Mouse (Mus musculus): Measurements from ENCODE around the gene Wasl.

The Wasl gene

DNA sequence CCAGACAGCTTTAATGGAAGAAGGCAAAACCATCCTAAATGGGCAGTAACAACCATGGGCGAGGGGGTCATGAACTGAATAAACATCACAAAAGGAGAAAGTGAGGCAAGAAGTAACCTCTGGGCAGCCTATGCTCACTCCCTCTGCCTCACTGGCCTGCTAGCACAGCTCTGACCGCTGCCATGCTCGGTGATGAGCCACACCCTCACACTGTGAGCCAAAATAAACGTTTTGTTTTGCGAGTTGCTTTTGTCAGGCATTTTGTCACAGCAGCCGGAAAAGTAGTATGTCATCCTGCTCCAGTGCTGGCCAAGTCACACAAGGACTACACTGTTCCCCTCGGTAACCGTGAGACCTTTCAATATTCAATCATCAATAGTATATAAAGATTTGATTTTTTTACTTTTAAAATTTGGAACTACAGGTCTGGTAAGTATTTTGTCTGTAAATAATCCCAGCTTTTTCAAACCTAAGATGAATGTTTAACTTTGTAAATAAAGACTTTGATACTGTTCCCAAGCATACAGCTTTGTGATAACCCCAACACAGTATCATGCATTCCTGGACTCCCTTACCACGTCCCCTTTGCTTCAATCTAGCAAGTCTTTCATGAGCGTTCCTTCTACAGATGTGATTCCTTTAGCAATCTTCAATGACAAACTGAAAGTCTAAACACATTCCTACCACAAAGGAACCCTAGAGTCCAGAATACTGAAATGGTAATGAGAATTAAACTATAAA is 7.0 kb downstream of the Wasl start:
- TF ChIP-seq GATA4 (IDR thresholded peaks at IDR 0.05; ENCODE audit: insufficient replicate concordance, low read length), result 0 out of 2 replicates have a peak, but pooled peaks have one; percentile 21

DNA sequence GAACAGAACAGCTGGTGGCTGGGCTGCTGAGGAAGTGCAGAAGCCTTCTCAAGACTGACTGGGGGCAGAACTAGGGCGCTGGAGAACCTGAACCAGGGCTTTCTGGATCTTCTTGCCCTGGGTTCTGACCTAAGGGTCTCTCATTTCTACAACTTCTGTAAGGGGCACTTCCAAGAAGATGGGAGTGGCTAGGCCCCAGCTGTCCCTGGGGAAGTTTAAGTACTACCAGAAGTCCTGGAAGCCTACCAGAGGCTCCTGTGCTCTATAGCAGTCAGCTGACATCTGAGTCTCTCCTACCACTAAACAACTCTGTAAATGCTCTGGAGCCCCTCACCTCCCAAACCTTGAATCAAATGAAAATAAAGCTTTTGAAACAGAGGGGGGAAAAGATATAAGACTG is 8.7 kb downstream of the Wasl start:
- TF ChIP-seq GATA4 (IDR thresholded peaks at IDR 0.05; ENCODE audit: insufficient replicate concordance, low read length), result no peak

DNA sequence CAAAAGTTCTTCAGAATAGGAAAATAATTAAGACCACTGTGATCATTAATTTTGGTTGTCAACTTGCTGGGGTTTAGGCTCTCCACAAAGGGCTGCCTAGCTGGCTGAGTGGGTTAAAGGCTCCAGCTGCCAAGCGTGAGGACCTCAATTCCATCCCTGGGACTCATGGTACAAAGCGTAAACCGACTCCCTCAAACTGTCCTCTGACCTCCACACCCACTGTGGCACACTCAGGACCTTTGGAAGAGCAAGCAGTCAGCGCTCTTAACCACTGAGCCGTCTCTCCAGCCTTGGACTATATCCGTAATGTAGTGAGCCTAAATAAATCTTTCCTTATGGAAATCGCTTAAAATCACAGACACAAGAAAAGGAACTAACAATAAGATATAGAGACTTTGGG is 13.3 kb downstream of the Wasl start:
- no peak for TF ChIP-seq GATA4 (IDR thresholded peaks at IDR 0.05; ENCODE audit: insufficient replicate concordance, low read length)

DNA sequence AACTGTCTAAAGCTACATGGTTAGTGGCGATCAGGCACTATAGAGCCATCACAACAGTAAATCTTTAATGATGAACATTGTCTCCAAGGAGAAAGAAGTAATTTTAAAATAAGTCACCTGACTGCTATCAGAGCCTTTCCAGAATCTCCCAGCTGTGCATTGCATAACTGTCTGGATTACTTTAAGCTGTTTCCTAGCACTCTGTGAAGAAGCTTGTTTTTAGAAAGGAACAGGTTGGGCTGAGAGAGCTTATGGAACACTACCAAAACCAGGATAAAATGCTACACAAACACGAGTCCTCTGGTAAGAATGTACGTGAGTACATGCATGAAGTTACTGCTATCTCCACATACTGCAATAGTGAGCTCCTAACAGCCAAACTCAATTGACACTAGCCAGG is 14.1 kb downstream of the Wasl start:
- TF ChIP-seq GATA4 (IDR thresholded peaks at IDR 0.05; ENCODE audit: insufficient replicate concordance, low read length), result no peak

DNA sequence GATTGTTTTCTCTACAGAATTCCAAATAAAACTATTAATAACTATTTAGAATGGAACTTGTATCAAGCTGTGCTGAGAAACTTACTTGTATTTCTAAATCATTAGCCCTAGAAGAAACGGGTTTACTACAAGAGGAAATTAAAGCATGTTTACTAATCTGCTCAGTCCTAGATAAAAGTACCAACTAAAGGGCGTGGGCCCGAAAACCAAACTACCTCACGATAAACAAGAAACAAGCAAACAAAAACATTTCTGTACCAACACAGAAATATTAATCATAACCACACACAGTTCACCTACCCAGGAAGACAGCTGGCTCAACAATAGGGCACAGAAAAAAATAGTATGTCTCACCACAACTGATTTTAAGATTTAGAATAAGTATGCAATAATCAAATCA is 16.4 kb downstream of the Wasl start:
- no peak for TF ChIP-seq GATA4 (IDR thresholded peaks at IDR 0.05; ENCODE audit: insufficient replicate concordance, low read length)

DNA sequence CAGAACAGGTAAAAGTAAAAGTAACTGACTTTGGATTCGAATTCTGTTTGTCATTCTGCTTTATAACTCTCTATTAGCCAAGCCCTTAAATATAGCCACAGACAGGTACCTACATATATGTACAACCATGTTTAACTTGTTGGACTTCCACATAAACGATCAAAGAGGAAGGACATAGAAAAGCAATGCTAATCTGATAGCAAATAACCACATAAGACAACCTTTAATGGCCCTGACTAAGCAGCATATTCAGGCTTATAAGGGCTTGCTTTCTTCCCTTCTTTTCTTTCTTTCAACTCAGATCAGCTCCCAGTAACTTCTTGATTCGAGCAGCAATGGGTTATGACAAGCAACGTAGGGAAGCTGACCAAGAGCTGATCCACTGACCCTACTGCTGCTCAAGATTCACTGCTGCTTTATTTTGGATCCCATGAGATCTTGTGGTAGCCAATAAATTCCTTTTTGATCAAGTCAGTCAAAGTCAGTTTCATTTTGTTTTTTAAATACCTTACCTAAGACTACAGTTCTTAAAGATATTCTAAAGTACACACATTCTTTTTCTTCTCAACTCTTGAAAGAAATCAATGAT is 17.6 kb downstream of the Wasl start:
- no peak for TF ChIP-seq GATA4 (IDR thresholded peaks at IDR 0.05; ENCODE audit: insufficient replicate concordance, low read length)

DNA sequence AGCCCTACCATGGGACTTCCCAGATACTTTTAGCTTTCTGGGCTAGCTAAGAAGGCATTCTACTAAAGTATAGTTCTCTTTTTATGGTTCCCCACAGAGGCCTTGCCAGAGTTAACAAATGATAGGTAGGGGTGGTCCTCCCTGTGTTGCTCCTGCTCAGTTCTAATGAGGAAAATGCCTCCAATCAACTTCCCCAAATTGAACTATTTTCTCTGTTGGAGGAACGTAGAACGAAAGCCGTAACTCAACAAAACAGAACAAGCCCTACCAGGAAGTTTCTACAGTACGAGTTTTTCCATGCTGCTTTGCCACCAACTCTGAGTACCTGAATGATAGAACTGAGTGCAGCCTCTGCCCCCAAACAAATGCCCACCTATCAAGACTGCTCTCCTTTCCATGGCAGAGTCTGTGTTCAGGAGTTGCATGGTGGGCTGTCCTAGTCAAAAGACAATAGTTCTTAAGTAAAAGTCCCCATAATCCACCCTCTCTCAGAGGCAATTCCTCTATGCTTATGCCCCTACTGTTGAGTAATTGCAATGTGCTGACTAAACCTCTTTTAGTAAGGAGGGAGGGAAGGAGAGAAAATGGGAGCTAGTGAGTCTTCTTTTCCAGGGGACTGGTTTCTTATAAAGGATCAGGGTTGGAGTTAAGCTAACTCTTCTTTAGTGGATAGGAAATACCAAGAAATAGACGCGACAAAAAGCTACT is 19.3 kb downstream of the Wasl start:
- TF ChIP-seq GATA4 (IDR thresholded peaks at IDR 0.05; ENCODE audit: insufficient replicate concordance, low read length), result no peak

DNA sequence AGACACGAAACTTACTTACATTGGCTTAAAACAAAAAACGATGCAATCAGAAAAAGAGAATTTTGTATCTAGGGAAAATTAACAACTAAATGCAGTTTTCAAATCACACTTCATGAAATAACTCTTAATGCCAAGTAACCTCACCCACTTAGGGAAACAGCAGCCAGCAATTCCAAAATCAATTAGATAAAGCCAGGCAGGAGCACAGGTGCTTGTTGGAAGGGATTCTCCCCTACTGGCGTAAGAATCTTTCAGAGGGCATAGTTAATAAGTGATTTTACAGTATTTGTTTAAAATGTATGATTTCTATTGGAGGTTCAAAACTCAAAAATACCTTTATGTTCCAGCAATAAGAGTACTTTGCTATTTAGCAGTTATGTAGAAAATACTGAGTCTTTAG is 21.8 kb downstream of the Wasl start:
- peak; percentile 70 for TF ChIP-seq GATA4 (IDR thresholded peaks at IDR 0.05; ENCODE audit: insufficient replicate concordance, low read length)

DNA sequence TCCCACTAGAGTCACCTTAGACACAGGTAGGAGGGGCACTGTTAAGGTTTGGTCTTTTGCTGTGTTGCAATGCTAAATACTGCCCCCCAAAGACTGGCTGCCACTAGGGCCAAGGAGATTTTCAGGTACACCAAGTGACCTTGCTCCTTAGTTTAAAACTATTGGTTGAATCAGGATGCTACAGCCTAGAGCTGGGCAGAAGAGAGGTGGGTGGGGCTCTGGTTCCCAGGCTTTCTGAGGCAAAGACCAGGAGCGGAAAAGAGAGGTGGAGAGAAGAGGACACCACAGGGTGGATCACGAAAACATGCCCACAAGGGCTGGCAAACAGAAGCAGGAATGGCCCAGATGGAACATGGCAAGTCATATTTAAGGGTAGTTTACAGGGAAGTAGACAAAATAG is 22.6 kb downstream of the Wasl start:
- TF ChIP-seq GATA4 (IDR thresholded peaks at IDR 0.05; ENCODE audit: insufficient replicate concordance, low read length), result no peak

DNA sequence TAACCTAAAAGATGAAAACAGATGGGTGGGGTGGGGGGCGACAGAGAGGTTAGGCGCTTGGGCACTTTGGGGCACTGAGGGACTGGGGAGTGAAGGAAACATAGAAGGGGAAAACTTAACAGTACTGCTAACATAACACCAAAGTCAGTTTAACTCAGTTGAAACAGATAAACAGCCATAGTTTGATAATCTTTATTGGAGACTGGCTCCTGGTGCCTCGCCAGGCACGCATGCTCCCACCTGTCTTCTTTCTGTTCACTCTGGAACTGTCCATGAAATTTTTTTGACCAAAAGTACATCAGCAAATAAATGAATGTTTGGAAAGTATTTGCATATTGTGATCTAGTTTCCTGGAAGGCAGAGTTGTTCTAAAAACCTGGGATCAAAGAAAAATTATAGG is 23.5 kb downstream of the Wasl start:
- no peak for TF ChIP-seq GATA4 (IDR thresholded peaks at IDR 0.05; ENCODE audit: insufficient replicate concordance, low read length)

DNA sequence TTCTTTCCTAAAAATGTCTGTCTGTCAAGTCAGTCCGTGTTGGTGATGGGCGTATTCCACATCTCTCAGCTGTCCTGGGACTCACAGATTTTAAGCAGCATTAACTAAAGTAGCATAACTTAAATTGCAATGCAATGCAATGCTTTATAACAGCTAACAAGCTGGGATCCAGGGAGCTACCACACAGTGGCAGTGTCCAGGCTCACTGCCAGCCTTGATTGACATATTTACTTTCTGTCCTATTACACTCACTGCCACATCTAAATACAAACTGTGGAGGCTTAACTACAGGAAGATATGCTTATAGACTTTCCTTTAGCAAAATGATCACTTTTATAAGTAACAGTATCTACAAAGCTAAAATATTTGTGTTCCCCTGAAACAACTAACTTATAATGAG is 29.0 kb downstream of the Wasl start:
- TF ChIP-seq GATA4 (IDR thresholded peaks at IDR 0.05; ENCODE audit: insufficient replicate concordance, low read length), result no peak

DNA sequence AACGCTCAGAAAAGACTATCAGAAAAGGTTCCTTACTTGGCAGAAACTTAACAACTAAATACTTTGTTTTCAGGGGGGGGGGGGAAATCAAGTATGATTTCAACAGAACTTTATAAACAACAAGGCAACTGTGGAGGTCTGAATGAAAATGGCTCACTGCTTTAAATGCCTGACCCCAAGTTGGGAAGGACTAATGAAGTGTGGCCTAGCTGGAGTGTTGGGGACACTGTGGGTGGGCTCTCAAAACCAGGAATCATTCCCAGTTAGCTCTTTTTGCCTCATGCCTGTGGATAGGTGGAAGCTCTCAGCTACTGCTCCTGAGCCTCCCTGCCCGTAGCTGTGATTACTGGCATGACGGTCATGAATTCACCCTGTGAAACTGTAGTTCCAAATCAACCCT is 30.7 kb downstream of the Wasl start:
- TF ChIP-seq GATA4 (IDR thresholded peaks at IDR 0.05; ENCODE audit: insufficient replicate concordance, low read length), result no peak

DNA sequence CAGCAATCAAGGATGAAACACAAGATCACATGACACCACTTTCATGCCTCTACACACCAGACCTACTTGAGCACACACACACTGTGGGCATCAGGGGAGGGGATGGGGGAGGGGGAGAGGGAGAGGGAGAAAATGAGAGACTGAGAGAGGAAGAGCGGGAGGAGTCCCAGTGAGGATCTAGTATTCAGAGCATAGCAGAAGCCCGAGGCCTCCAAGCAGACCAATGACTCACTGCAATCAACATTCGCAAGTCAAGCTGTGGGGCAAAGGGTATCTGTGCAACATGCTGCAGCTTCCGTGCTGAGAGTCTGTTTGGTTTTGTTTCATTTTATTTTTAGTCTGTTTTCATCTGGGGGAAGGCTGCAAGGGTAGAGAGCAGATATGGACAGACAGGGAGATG is 32.7 kb downstream of the Wasl start:
- TF ChIP-seq GATA4 (IDR thresholded peaks at IDR 0.05; ENCODE audit: insufficient replicate concordance, low read length), result peak; percentile 97

DNA sequence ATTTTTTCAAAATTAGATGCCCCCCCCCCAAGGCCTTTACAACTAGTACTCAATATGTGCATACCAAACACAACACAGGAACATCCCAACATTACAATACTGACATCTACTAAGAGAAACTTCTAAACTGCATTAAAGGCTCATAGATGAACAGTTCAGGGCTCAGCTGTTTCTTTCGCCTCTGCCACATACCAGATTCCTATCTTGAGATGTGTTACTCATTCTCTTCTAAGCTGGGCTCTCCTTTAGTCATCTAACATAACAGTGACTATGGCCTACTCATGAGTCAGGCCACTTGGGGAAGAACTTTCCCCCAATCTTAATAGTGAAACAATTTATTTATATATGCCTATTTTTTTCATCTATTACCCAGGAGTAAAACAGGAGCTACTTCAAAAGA is 36.3 kb downstream of the Wasl start:
- no peak for TF ChIP-seq GATA4 (IDR thresholded peaks at IDR 0.05; ENCODE audit: insufficient replicate concordance, low read length)

DNA sequence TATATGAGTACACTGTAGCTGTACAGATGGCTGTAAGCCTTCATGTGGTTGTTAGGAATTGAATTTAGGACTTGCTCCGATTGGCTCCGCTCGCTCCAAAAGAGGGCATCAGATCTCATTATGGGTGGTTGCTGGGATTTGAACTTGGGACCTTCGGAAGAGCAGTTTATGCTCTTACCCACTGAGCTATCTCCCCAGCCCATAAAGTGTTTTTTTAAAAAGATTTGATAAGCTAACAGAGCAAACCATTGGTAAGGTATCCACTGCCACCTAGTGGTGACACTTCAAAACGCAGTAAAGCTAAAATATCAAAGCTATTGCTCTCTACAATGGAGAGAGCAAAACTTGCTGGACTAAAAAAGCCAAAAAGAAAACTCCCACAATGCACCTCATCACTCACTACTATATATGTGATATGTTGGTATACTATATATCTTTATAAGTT is 37.2 kb downstream of the Wasl start:
- TF ChIP-seq GATA4 (IDR thresholded peaks at IDR 0.05; ENCODE audit: insufficient replicate concordance, low read length), result no peak

DNA sequence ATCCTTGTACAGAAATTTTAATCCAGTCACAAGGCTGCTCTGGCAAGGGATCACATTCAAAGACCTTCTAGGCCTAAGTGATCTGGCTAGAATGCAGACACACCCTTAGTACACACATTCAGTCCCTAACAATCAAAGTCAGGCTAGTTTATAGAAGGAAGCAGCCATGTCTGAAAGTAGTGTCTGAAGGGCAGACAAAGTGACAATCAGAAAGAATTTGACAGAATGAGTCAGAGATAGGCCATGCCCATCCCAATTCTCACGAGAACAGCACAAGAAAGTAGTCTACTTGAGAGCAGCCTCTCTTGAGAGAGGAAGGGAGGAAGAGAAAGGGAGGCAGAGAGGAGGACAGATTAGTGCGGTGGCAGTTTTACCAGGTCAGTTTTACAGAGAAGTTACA is 42.7 kb downstream of the Wasl start:
- TF ChIP-seq GATA4 (IDR thresholded peaks at IDR 0.05; ENCODE audit: insufficient replicate concordance, low read length), result no peak

Data from liver, adult (tissue).